ENCODE assay signal across 10 mouse cellular contexts in the genomic region with DNA sequence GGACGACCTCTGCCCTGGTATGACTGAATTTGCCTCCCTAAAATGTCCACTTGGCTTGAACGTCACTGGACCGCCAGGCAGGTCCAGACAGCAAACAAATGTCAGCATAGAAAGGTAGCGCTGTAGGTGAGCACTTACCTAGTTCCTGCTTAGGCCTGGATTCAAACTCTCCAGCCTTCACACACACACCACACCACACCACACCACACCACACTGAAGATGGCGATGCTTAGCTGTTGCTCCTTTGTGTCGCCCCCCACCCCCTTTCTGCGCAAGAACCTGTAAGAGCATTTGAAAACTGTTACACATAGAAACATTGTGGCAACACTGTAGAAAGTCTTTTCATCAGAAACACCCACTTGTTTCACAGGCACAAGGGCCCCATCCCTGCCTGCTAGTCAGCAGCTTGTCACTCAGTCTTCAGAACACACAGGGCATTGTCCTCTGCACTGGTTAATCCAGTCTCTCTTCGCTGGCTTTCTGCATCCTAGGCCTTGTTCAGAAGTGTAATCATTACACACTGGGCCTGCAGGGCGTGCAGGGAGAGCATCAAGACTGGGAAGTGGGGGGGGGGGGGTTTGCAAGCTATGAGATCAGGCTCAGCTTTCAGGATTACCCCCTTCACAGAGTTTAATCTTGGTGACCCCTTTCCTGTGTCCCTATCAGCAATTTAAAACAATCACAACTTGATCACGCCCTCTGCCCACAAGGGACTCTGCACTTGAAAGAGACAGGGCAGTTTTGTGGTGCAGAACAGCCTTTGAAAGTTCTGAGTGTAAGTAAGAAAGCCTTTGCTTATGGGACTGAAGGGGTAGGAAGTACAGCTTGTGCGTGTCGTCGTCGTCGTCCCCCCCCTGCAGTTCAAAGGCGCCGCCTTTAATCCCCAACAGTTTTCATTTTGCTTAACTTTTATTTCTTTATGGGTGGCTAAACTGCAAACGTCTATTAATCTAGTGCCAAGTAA.
DNase-seq lines count a peak whose midpoint lies in the region; ATAC-seq and TF ChIP-seq lines count a peak whose summit lies in the region.
"Had no signal": no experiment of that assay in that cellular context is flagged by ENCODE, and none has a peak within 500 bp of the region (broad histone marks: within the 10 kb centered on the region; RNA-seq: fewer than 3 reads in every experiment).

No protein-coding gene starts in this region.

- peak; percentile 59 for DNase-seq in lung, embryonic 14.5 days
- DNase-seq in lung, postnatal 25 days (ENCODE audit: low spot score) = no peak
- DNase-seq in kidney, postnatal 36 days = peak; percentile 10 to 35
- DNase-seq in urinary bladder, adult 2 months (ENCODE audit: low spot score) = no peak
- no peak for DNase-seq in layer of hippocampus, postnatal 14 days (ENCODE audit: low spot score in 2 of 2)
- DNase-seq in urinary bladder, postnatal 14 days (ENCODE audit: low spot score) = no peak
- DNase-seq: cerebellum, postnatal 36 days had no signal

- 0 out of 2 replicates have a peak, but pooled peaks cover 3% of the 10 kb centered on the region for H3K4me1 ChIP-seq in lung, embryonic 14.5 days (ENCODE audit: insufficient read depth)
- 0 out of 2 replicates have a peak, but pooled peaks cover 2% of the 10 kb centered on the region for H3K4me1 ChIP-seq in forebrain, embryonic 15.5 days
- H3K4me1 ChIP-seq in stomach, embryonic 14.5 days (ENCODE audit: control insufficient read depth, insufficient read depth, low read length) = peaks cover 5% of the 10 kb centered on the region; the same call in 1 of the 2 replicates

- peak; percentile 87 for ATAC-seq in lung, embryonic 14.5 days (ENCODE audit: insufficient read depth)
- 0 out of 2 replicates have a peak, but pooled peaks have one; percentile 51 for ATAC-seq in forebrain, embryonic 15.5 days (replicated peaks)
- peak; percentile 73 for ATAC-seq in stomach, embryonic 14.5 days (ENCODE audit: insufficient number of reproducible peaks, insufficient read depth, low FRiP score, low read depth)

- H3K4me3 ChIP-seq in lung, embryonic 14.5 days (ENCODE audit: low read depth, low read length) = no peak overlapping the region
- no peak overlapping the region for H3K4me3 ChIP-seq in forebrain, embryonic 15.5 days
- no peak overlapping the region for H3K4me3 ChIP-seq in stomach, embryonic 14.5 days (ENCODE audit: low read depth, low read length)

- WGBS in lung, embryonic 14.5 days = 28% methylated on average over 17 of the region's 18 CpGs
- 17% methylated on average over 18 of the region's 18 CpGs for WGBS in forebrain, embryonic 15.5 days
- WGBS in stomach, embryonic 14.5 days = 34% methylated on average over 17 of the region's 18 CpGs

- no peaks in the 10 kb centered on the region for H3K27me3 ChIP-seq in lung, embryonic 14.5 days (ENCODE audit: insufficient read depth, low read length)
- no peaks in the 10 kb centered on the region for H3K27me3 ChIP-seq in forebrain, embryonic 15.5 days
- H3K27me3 ChIP-seq in stomach, embryonic 14.5 days (ENCODE audit: control insufficient read depth, insufficient read depth, low read length) = no peaks in the 10 kb centered on the region

- no peaks in the 10 kb centered on the region for H3K9me3 ChIP-seq in lung, embryonic 14.5 days (ENCODE audit: low read depth, low read length)
- no peaks in the 10 kb centered on the region for H3K9me3 ChIP-seq in forebrain, embryonic 15.5 days
- no peaks in the 10 kb centered on the region for H3K9me3 ChIP-seq in stomach, embryonic 14.5 days (ENCODE audit: control insufficient read depth, low read depth, low read length)

- H3K4me2 ChIP-seq in lung, embryonic 14.5 days = peak overlapping the region; percentile 20; the same call in 1 of the 2 replicates
- no peak overlapping the region for H3K4me2 ChIP-seq in forebrain, embryonic 15.5 days (replicated peaks)
- no peak overlapping the region for H3K4me2 ChIP-seq in stomach, embryonic 14.5 days (replicated peaks; ENCODE audit: low read depth, low read length)

- H3K9ac ChIP-seq in lung, embryonic 14.5 days = no peak overlapping the region
- H3K9ac ChIP-seq in forebrain, embryonic 15.5 days (replicated peaks) = no peak overlapping the region
- H3K9ac ChIP-seq in stomach, embryonic 14.5 days (replicated peaks; ENCODE audit: low read depth, low read length) = no peak overlapping the region

- no peak for TF ChIP-seq CTCF in lung, embryonic 14.5 days (IDR thresholded peaks at IDR 0.05; ENCODE audit: low read depth)

- no peaks in the 10 kb centered on the region for H3K36me3 ChIP-seq in lung, embryonic 14.5 days (ENCODE audit: insufficient read depth)
- no peaks in the 10 kb centered on the region for H3K36me3 ChIP-seq in forebrain, embryonic 15.5 days
- H3K36me3 ChIP-seq in stomach, embryonic 14.5 days (ENCODE audit: control insufficient read depth, insufficient read depth, low read length) = no peaks in the 10 kb centered on the region
- H3K36me3 ChIP-seq: G1E had no signal

- peak overlapping the region; percentile 83 for H3K27ac ChIP-seq in lung, embryonic 14.5 days (ENCODE audit: low read depth)
- no peak overlapping the region for H3K27ac ChIP-seq in forebrain, embryonic 15.5 days (replicated peaks)
- H3K27ac ChIP-seq in stomach, embryonic 14.5 days (ENCODE audit: low read length) = peak overlapping the region; percentile 78

Comparison
In these comparisons a context has a peak if more than half of its experiments do, and no peak if none do; other contexts are left out.
1. DNase-seq: peak in lung, embryonic 14.5 days (single experiment) and kidney, postnatal 36 days (2 of 2); none in lung, postnatal 25 days (single experiment), urinary bladder, adult 2 months (single experiment), layer of hippocampus, postnatal 14 days (0 of 2) and urinary bladder, postnatal 14 days (single experiment).
2. Peak in every context shown above with its lines, with median percentiles within 50 percentile points of each other: ATAC-seq.